Mouse (Mus musculus) lung, postnatal 0 days (tissue): ENCODE measurements around the gene Bmp6. TPM values are rescaled to one million over a fixed set of nuclear protein-coding genes. Genes with fewer than 3 reads are reported as not detected.

ENCODE experiments used
- ATAC-seq: fragments of 200-750 bp; cut with Nextera tagmentation; 2 replicates; pipeline ENCODE4 v1.8.0; 2017; ENCODE audit warnings: moderate library complexity
- DNase-seq: peaks from one replicate; pipeline ENCODE4 v3.0.0-alpha.2; 2016; ENCODE audit warnings: low spot score
- H3K27ac ChIP-seq: fragments of 300-500 bp; sonication (generic); 2 replicates; pipeline ENCODE4 v1.5.1; 2014; ENCODE audit warnings: antibody characterized with exemption, mild to moderate bottlenecking, low read length, mixed read lengths
- H3K27me3 ChIP-seq: fragments of 300-500 bp; sonication (generic); replicated peaks from 2 replicates; pipeline ENCODE4 v1.6.1; 2014; ENCODE audit warnings: low read length, mixed read lengths; ENCODE audit not compliant: insufficient read depth
- H3K36me3 ChIP-seq: fragments of 300-500 bp; sonication (generic); 2 replicates; pipeline ENCODE4 v1.6.1; 2014; ENCODE audit warnings: low read length, mixed read lengths; ENCODE audit not compliant: insufficient read depth
- H3K4me1 ChIP-seq: fragments of 300-500 bp; sonication (generic); 2 replicates; pipeline ENCODE4 v1.6.1; 2014; ENCODE audit warnings: antibody characterized with exemption, low read depth, low read length, mixed read lengths; ENCODE audit not compliant: insufficient read depth
- H3K4me2 ChIP-seq: fragments of 300-500 bp; sonication (generic); replicated peaks from 2 replicates; pipeline ENCODE4 v1.6.1; 2014; ENCODE audit warnings: low read depth, mild to moderate bottlenecking, low read length, moderate library complexity, mixed read lengths
- H3K4me3 ChIP-seq: fragments of 300-500 bp; sonication (generic); 2 replicates; pipeline ENCODE4 v1.5.1; 2014; ENCODE audit warnings: low read depth, low read length
- H3K9ac ChIP-seq: fragments of 300-500 bp; sonication (generic); replicated peaks from 2 replicates; pipeline ENCODE4 v1.6.1; 2014; ENCODE audit warnings: low read depth, mild to moderate bottlenecking
- H3K9me3 ChIP-seq: fragments of 300-500 bp; sonication (generic); 2 replicates; pipeline ENCODE4 v1.6.1; 2016; ENCODE audit warnings: low read length, mixed read lengths
- CTCF ChIP-seq: IDR thresholded peaks from 2 replicates; pipeline ENCODE4 v1.5.1; 2016; ENCODE audit warnings: antibody characterized with exemption, mild to moderate bottlenecking
- EP300 ChIP-seq: IDR thresholded peaks from 2 replicates; pipeline ENCODE4 v1.6.1; 2016; ENCODE audit warnings: antibody characterized with exemption, mild to moderate bottlenecking, control low read depth
- WGBS: fragments of 180-500 bp; shearing (Covaris S2); extraction: QIAGEN DNeasy Blood & Tissue Kit; methylation state at CpG from one replicate; pipeline ENCODE4 v1.1.7; 2014; 5-methylcytosine and 5-hydroxymethylcytosine counted together
- polyA plus RNA-seq: library from polyadenylated mRNA; unstranded; fragments of >200 nt; fragmentation: Nextera tagmentation; extraction: Ambion mirVana; gene quantifications from 2 replicates; pipeline ENCODE4 v1.2.1, GENCODE M21; 2015

Gene Bmp6
- polyA plus RNA-seq, 1 experiment from 2014 or later = 3.0 TPM

DNA sequence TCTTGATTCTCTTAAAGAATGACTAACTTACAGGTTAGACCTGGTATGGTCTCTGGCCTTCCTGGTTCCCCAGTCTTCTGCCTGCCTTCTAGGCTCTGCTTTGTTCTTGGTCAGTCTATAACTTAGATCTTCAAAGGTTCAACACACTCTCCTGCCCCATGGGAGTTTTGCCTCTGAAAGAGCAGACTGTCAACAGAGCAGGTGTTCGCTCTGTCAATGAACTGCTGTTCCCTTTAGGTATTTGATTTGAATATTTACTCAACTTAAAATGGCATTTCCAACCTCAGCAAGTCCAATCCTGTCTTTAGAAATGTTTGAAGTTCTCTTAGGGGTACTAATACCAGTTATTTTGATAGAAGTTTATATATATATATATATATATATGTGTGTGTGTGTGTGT, 26.5 kb upstream of the Bmp6 start:
- Histone ChIP-seq H3K27ac (no peak overlapping the region), H3K9me3 (no peaks in the 10 kb centered on the region), H3K4me2 (no peak overlapping the region), H3K9ac (no peak overlapping the region), H3K36me3 (no peaks in the 10 kb centered on the region), H3K27me3 (no peaks in the 10 kb centered on the region), H3K4me1 (no peaks in the 10 kb centered on the region), H3K4me3 (no peak overlapping the region)
- DNase-seq (no peak), ATAC-seq (no peak)
- TF ChIP-seq EP300 (no peak), CTCF (no peak)
- 69% methylated on average over 1 of the region's 1 CpGs for WGBS

- Histone ChIP-seq H3K27ac (no peak overlapping the region), H3K36me3 (no peaks in the 10 kb centered on the region), H3K9ac (no peak overlapping the region), H3K4me2 (no peak overlapping the region), H3K4me3 (no peak overlapping the region), H3K27me3 (no peaks in the 10 kb centered on the region), H3K4me1 (no peaks in the 10 kb centered on the region), H3K9me3 (no peaks in the 10 kb centered on the region)
- DNase-seq (peak; percentile 25), ATAC-seq (no peak)
- no peak for TF ChIP-seq CTCF
- no peak for TF ChIP-seq EP300
- 26% methylated on average over 10 of the region's 10 CpGs for WGBS
Observed at GRCm38 (mm10) chr13:38320354-38320753, 24.6 kb upstream of the Bmp6 start.

DNA sequence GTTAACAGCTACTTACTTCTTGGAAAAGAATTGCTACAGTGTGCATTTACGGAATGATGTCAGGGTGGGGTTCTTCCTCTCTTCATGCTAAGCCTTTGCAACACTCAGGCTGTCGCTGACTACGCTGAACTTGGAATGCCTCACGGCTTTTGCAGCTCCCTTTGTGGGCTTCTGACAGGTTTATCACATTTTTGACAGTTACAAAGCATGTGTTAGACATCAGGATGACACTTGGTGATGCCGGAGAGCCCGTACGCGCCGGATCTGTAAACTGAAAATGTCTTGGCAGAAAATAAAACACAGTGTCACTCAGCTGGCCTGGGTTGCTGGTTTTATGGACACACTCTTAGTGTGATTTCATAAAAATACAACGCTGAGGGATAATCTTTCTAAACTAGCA, 20.5 kb upstream of the Bmp6 start:
- Histone ChIP-seq H3K36me3 (no peaks in the 10 kb centered on the region), H3K4me1 (no peaks in the 10 kb centered on the region), H3K27ac (no peak overlapping the region), H3K4me3 (no peak overlapping the region), H3K4me2 (no peak overlapping the region; the same call in 1 of the 2 replicates), H3K9me3 (no peaks in the 10 kb centered on the region), H3K9ac (no peak overlapping the region), H3K27me3 (no peaks in the 10 kb centered on the region)
- 31% methylated on average over 10 of the region's 10 CpGs for WGBS
- TF ChIP-seq EP300 (no peak), CTCF (no peak)
- ATAC-seq = peak; percentile 25; the same call in 1 of the 2 replicates
- DNase-seq = peak; percentile 44

GRCm38 (mm10) chr13:38327377-38327776, 17.5 kb upstream of the Bmp6 start:
- H3K4me3 ChIP-seq = no peak overlapping the region
- no peak overlapping the region for H3K4me2 ChIP-seq
- no peak overlapping the region for H3K27ac ChIP-seq
- H3K9ac ChIP-seq = no peak overlapping the region
- H3K27me3 ChIP-seq = no peaks in the 10 kb centered on the region
- H3K9me3 ChIP-seq = no peaks in the 10 kb centered on the region
- H3K4me1 ChIP-seq = no peaks in the 10 kb centered on the region
- no peaks in the 10 kb centered on the region for H3K36me3 ChIP-seq
- TF ChIP-seq CTCF (no peak), EP300 (no peak)
- ATAC-seq = no peak
- peak; percentile 23 for DNase-seq
- WGBS = 7% methylated on average over 2 of the region's 2 CpGs

DNA sequence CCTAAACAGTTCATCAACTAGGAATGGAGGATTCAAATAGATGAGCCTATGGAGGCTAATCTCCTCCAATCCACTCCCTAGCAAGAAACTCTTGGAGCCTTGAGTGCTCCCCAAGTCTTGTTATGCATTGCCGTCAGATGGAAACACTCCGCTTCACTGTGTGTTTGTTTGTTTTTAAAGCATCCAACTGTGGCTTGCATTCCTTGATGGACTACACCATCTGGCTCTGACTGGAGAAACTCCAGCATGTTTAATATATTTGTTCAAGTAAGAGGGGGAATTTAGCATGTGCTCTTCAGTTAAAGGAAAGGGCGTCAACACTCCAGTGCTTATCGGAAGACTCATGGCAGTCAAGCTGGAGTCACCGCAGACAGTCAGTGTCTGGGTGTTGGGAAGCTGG, 11.4 kb upstream of the Bmp6 start:
- 69% methylated on average over 5 of the region's 5 CpGs for WGBS
- Histone ChIP-seq H3K9me3 (no peaks in the 10 kb centered on the region), H3K4me2 (no peak overlapping the region), H3K27ac (no peak overlapping the region), H3K4me3 (no peak overlapping the region), H3K27me3 (no peaks in the 10 kb centered on the region), H3K36me3 (no peaks in the 10 kb centered on the region), H3K9ac (no peak overlapping the region), H3K4me1 (no peaks in the 10 kb centered on the region)
- ATAC-seq (0 out of 2 replicates have a peak, but pooled peaks have one; percentile 16), DNase-seq (peak; percentile 22)
- TF ChIP-seq CTCF (no peak), EP300 (no peak)

DNA sequence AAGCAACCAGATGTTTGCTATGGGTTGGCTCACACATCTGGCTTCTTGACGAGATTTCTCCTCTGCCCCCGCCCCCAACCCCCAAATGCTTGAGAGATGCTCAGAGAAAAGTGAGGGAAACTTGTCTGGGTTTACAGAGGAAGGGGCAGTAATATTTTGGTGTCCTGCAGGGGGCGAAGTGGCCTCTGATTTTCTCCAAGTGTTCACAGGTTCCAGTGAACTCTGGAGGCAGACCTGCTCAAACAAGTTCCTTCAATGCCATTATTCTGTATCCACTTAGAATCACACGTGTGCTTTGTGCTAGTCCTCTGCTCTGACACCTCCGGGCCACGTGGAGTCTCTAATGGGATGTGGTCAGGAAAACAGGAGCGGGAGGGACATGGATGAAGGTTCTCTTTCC, 2.3 kb upstream of the Bmp6 start:
- peak; percentile 82 for TF ChIP-seq CTCF
- TF ChIP-seq EP300 = no peak
- DNase-seq (peak; percentile 74), ATAC-seq (no peak)

GRCm38 (mm10) chr13:38343202-38343601, 1.7 kb upstream of the Bmp6 start:
- ATAC-seq = no peak
- WGBS = 62% methylated on average over 2 of the region's 2 CpGs
- Histone ChIP-seq H3K27me3 (peaks cover 29% of the 10 kb centered on the region), H3K4me2 (no peak overlapping the region), H3K9ac (no peak overlapping the region), H3K4me3 (no peak overlapping the region), H3K4me1 (peaks cover 7% of the 10 kb centered on the region; the same call in 1 of the 2 replicates), H3K9me3 (no peaks in the 10 kb centered on the region), H3K27ac (no peak overlapping the region), H3K36me3 (no peaks in the 10 kb centered on the region)
- no peak for DNase-seq
- TF ChIP-seq CTCF (peak; percentile 47), EP300 (no peak)

More for the DNA sequence above, 2.3 kb upstream of the Bmp6 start:
- H3K9ac ChIP-seq = no peak overlapping the region
- no peak overlapping the region for H3K4me2 ChIP-seq
- peaks cover 7% of the 10 kb centered on the region; the same call in 1 of the 2 replicates for H3K4me1 ChIP-seq
- no peaks in the 10 kb centered on the region for H3K36me3 ChIP-seq
- H3K9me3 ChIP-seq = no peaks in the 10 kb centered on the region
- H3K27ac ChIP-seq = no peak overlapping the region
- no peak overlapping the region for H3K4me3 ChIP-seq
- 24% methylated on average over 7 of the region's 7 CpGs for WGBS
- H3K27me3 ChIP-seq = peaks cover 24% of the 10 kb centered on the region
